Mouse (Mus musculus): ENCODE data around the gene Olfr1380. TPM values are rescaled to one million over a fixed set of nuclear protein-coding genes. Genes with fewer than 3 reads are reported as not detected.
"Not testable (repeated sequence)": the region's sequence is repeated elsewhere in the genome, so short reads cannot be mapped to it uniquely, and the experiment has no call there.

Gene Olfr1380
- polyA plus RNA-seq (2012; rRNA removed): not detected in 2 replicates

GRCm38 (mm10) chr11:49556578-49556977 is at the start of gene Olfr1380:
Gene Olfr1380, plus strand, starts transcription at chr11:49556878.
- H3K4me3 ChIP-seq (ENCODE audit: insufficient read depth, low read depth, low read length): not testable (repeated sequence)
- WGBS: 82% methylated on average over 5 of the region's 5 CpGs

GRCm38 (mm10) chr11:49518086-49518485 is 38.6 kb upstream of the Olfr1380 start:
- Histone ChIP-seq H3K4me3 (ENCODE audit: insufficient read depth, low read depth, low read length) (no peak overlapping the region), H3K27me3 (replicated peaks; ENCODE audit: control insufficient read depth, insufficient read depth, low read length) (no peaks in the 10 kb centered on the region; the same call in 1 of the 2 replicates), H3K27ac (ENCODE audit: insufficient read depth, low read depth, low read length) (no peak overlapping the region), H3K4me1 (ENCODE audit: control insufficient read depth, insufficient read depth, low read length) (no peaks in the 10 kb centered on the region), H3K36me3 (ENCODE audit: control insufficient read depth, insufficient read depth, low read length) (no peaks in the 10 kb centered on the region)
- 68% methylated on average over 5 of the region's 5 CpGs for WGBS
- TF ChIP-seq CTCF (conservative IDR thresholded peaks at IDR 0.05; ENCODE audit: insufficient read depth, insufficient read length, low read depth, low read length) (no peak), POLR2A (IDR thresholded peaks at IDR 0.05; ENCODE audit: low read depth, low read length) (no peak)
- no peak for DNase-seq

More at GRCm38 (mm10) chr11:49556578-49556977, at the start of gene Olfr1380:
- not testable (repeated sequence) for H3K4me1 ChIP-seq (ENCODE audit: control insufficient read depth, insufficient read depth, low read length); H3K27me3 ChIP-seq (replicated peaks; ENCODE audit: control insufficient read depth, insufficient read depth, low read length); H3K36me3 ChIP-seq (ENCODE audit: control insufficient read depth, insufficient read depth, low read length); DNase-seq; H3K27ac ChIP-seq (ENCODE audit: insufficient read depth, low read depth, low read length)

GRCm38 (mm10) chr11:49519348-49519747 is 37.3 kb upstream of the Olfr1380 start, which contains the start of gene Olfr1383:
Gene Olfr1383, plus strand, starts transcription at chr11:49519648.
- Histone ChIP-seq H3K36me3 (ENCODE audit: control insufficient read depth, insufficient read depth, low read length) (no peaks in the 10 kb centered on the region), H3K4me3 (ENCODE audit: insufficient read depth, low read depth, low read length) (no peak within 1 kb of the TSS), H3K27ac (ENCODE audit: insufficient read depth, low read depth, low read length) (no peak within 1 kb of the TSS), H3K4me1 (ENCODE audit: control insufficient read depth, insufficient read depth, low read length) (no peaks in the 10 kb centered on the region), H3K27me3 (replicated peaks; ENCODE audit: control insufficient read depth, insufficient read depth, low read length) (no peaks in the 10 kb centered on the region; the same call in 1 of the 2 replicates)
- no peak for TF ChIP-seq CTCF (conservative IDR thresholded peaks at IDR 0.05; ENCODE audit: insufficient read depth, insufficient read length, low read depth, low read length)
- no peak for DNase-seq

GRCm38 (mm10) chr11:49527947-49528346 is 28.7 kb upstream of the Olfr1380 start, which contains the start of gene Olfr1382:
Gene Olfr1382, plus strand, starts transcription at chr11:49528247.
- no peak for DNase-seq
- WGBS: 72% methylated on average over 3 of the region's 3 CpGs
- H3K36me3 ChIP-seq (ENCODE audit: control insufficient read depth, insufficient read depth, low read length): no peaks in the 10 kb centered on the region
- no peak within 1 kb of the TSS for H3K27ac ChIP-seq (ENCODE audit: insufficient read depth, low read depth, low read length)
- H3K4me1 ChIP-seq (ENCODE audit: control insufficient read depth, insufficient read depth, low read length): no peaks in the 10 kb centered on the region
- H3K27me3 ChIP-seq (replicated peaks; ENCODE audit: control insufficient read depth, insufficient read depth, low read length): no peaks in the 10 kb centered on the region
- no peak within 1 kb of the TSS for H3K4me3 ChIP-seq (ENCODE audit: insufficient read depth, low read depth, low read length)
- TF ChIP-seq POLR2A (IDR thresholded peaks at IDR 0.05; ENCODE audit: low read depth, low read length): no peak
- TF ChIP-seq CTCF (conservative IDR thresholded peaks at IDR 0.05; ENCODE audit: insufficient read depth, insufficient read length, low read depth, low read length): no peak

GRCm38 (mm10) chr11:49532761-49533160 is 23.9 kb upstream of the Olfr1380 start:
- DNase-seq: no peak
- Histone ChIP-seq H3K4me1 (ENCODE audit: control insufficient read depth, insufficient read depth, low read length) (no peaks in the 10 kb centered on the region), H3K36me3 (ENCODE audit: control insufficient read depth, insufficient read depth, low read length) (no peaks in the 10 kb centered on the region), H3K27ac (ENCODE audit: insufficient read depth, low read depth, low read length) (no peak overlapping the region), H3K27me3 (replicated peaks; ENCODE audit: control insufficient read depth, insufficient read depth, low read length) (no peaks in the 10 kb centered on the region), H3K4me3 (ENCODE audit: insufficient read depth, low read depth, low read length) (no peak overlapping the region)
- no peak for TF ChIP-seq POLR2A (IDR thresholded peaks at IDR 0.05; ENCODE audit: low read depth, low read length)
- TF ChIP-seq CTCF (conservative IDR thresholded peaks at IDR 0.05; ENCODE audit: insufficient read depth, insufficient read length, low read depth, low read length): no peak

- H3K27me3 ChIP-seq (replicated peaks; ENCODE audit: control insufficient read depth, insufficient read depth, low read length); H3K4me3 ChIP-seq (ENCODE audit: insufficient read depth, low read depth, low read length); H3K4me1 ChIP-seq (ENCODE audit: control insufficient read depth, insufficient read depth, low read length); H3K36me3 ChIP-seq (ENCODE audit: control insufficient read depth, insufficient read depth, low read length); H3K27ac ChIP-seq (ENCODE audit: insufficient read depth, low read depth, low read length): not testable (repeated sequence)
- WGBS: 84% methylated on average over 2 of the region's 2 CpGs
- peak; percentile 3 for DNase-seq
Observed at GRCm38 (mm10) chr11:49536631-49537030, 20.0 kb upstream of the Olfr1380 start.

- not testable (repeated sequence) for H3K27me3 ChIP-seq (replicated peaks; ENCODE audit: control insufficient read depth, insufficient read depth, low read length); H3K36me3 ChIP-seq (ENCODE audit: control insufficient read depth, insufficient read depth, low read length); H3K27ac ChIP-seq (ENCODE audit: insufficient read depth, low read depth, low read length); H3K4me3 ChIP-seq (ENCODE audit: insufficient read depth, low read depth, low read length); H3K4me1 ChIP-seq (ENCODE audit: control insufficient read depth, insufficient read depth, low read length); DNase-seq
- 55% methylated on average over 3 of the region's 3 CpGs for WGBS
Observed at GRCm38 (mm10) chr11:49543149-49543548, 13.5 kb upstream of the Olfr1380 start, which contains the start of gene Olfr1381. Gene Olfr1381, plus strand, starts transcription at chr11:49543449.

GRCm38 (mm10) chr11:49554033-49554432 is 2.6 kb upstream of the Olfr1380 start:
- H3K4me1 ChIP-seq (ENCODE audit: control insufficient read depth, insufficient read depth, low read length); H3K27me3 ChIP-seq (replicated peaks; ENCODE audit: control insufficient read depth, insufficient read depth, low read length); H3K27ac ChIP-seq (ENCODE audit: insufficient read depth, low read depth, low read length); DNase-seq; H3K36me3 ChIP-seq (ENCODE audit: control insufficient read depth, insufficient read depth, low read length); H3K4me3 ChIP-seq (ENCODE audit: insufficient read depth, low read depth, low read length): not testable (repeated sequence)
- 70% methylated on average over 3 of the region's 3 CpGs for WGBS
- TF ChIP-seq CTCF (conservative IDR thresholded peaks at IDR 0.05; ENCODE audit: insufficient read depth, insufficient read length, low read depth, low read length): peak; percentile 36; the same call in 1 of the 2 replicates

GRCm38 (mm10) chr11:49575054-49575453 is 18.4 kb downstream of the Olfr1380 start:
- not testable (repeated sequence) for H3K4me3 ChIP-seq (ENCODE audit: insufficient read depth, low read depth, low read length); H3K27me3 ChIP-seq (replicated peaks; ENCODE audit: control insufficient read depth, insufficient read depth, low read length); H3K36me3 ChIP-seq (ENCODE audit: control insufficient read depth, insufficient read depth, low read length); H3K4me1 ChIP-seq (ENCODE audit: control insufficient read depth, insufficient read depth, low read length); DNase-seq; H3K27ac ChIP-seq (ENCODE audit: insufficient read depth, low read depth, low read length)
- 46% methylated on average over 2 of the region's 2 CpGs for WGBS

GRCm38 (mm10) chr11:49580452-49580851 is 23.8 kb downstream of the Olfr1380 start:
- H3K27me3 ChIP-seq (replicated peaks; ENCODE audit: control insufficient read depth, insufficient read depth, low read length); H3K36me3 ChIP-seq (ENCODE audit: control insufficient read depth, insufficient read depth, low read length); DNase-seq; H3K4me1 ChIP-seq (ENCODE audit: control insufficient read depth, insufficient read depth, low read length); H3K27ac ChIP-seq (ENCODE audit: insufficient read depth, low read depth, low read length); H3K4me3 ChIP-seq (ENCODE audit: insufficient read depth, low read depth, low read length): not testable (repeated sequence)
- WGBS: 72% methylated on average over 8 of the region's 8 CpGs
